Mouse (Mus musculus) liver, adult 2 months (tissue): ENCODE data around the gene Vmn2r117. TPM values are rescaled to one million over a fixed set of nuclear protein-coding genes. Genes with fewer than 3 reads are reported as not detected.
A peak's percentile ranks its signal among the peaks of the same experiment; 100 is the strongest.
"Not testable (repeated sequence)": the region's sequence is repeated elsewhere in the genome, so short reads cannot be mapped to it uniquely, and the experiment has no call there.

Experiments
- DNase-seq: peaks from one replicate; pipeline ENCODE4 v3.0.0-alpha.2; 2011; ENCODE audit warnings: low read depth, low spot score; ENCODE audit errors: extremely low read depth
- H3K27ac ChIP-seq: fragments of 200-500 bp; replicated peaks from 2 replicates; pipeline ENCODE4 v1.5.1; 2012; ENCODE audit warnings: low read depth, mild to moderate bottlenecking, control low read depth, inconsistent platforms, low read length; ENCODE audit not compliant: insufficient read depth
- H3K27me3 ChIP-seq: fragments of 200-500 bp; 2 replicates; pipeline ENCODE4 v1.6.1; 2012; ENCODE audit warnings: mild to moderate bottlenecking, moderate library complexity, low read length, inconsistent platforms; ENCODE audit not compliant: control insufficient read depth, insufficient read depth
- H3K36me3 ChIP-seq: fragments of 200-500 bp; 2 replicates; pipeline ENCODE4 v1.6.1; 2012; ENCODE audit warnings: low read length, inconsistent platforms; ENCODE audit not compliant: control insufficient read depth, insufficient read depth
- H3K4me1 ChIP-seq: fragments of 200-500 bp; 2 replicates; pipeline ENCODE4 v1.6.1; 2011; ENCODE audit warnings: low read length; ENCODE audit not compliant: control insufficient read depth, insufficient read depth
- H3K4me3 ChIP-seq: fragments of 200-500 bp; 2 replicates; pipeline ENCODE4 v1.5.1; 2011; ENCODE audit warnings: low read depth, mild to moderate bottlenecking, control low read depth, low read length, moderate library complexity; ENCODE audit not compliant: insufficient read depth
- H3K79me2 ChIP-seq: fragments of 200-500 bp; 2 replicates; pipeline ENCODE4 v1.6.1; 2012; ENCODE audit warnings: inconsistent platforms, mild to moderate bottlenecking, low read length, moderate library complexity; ENCODE audit not compliant: control insufficient read depth, insufficient read depth
- H3K9ac ChIP-seq: fragments of 200-500 bp; 2 replicates; pipeline ENCODE4 v1.6.1; 2012; ENCODE audit warnings: low read depth, mild to moderate bottlenecking, control low read depth, inconsistent platforms, low read length
- CTCF ChIP-seq: fragments of 200-500 bp; IDR thresholded peaks from 2 replicates; pipeline ENCODE4 v1.5.1; 2011; ENCODE audit warnings: low read depth, low read length, control low read depth
- POLR2A ChIP-seq: fragments of 200-500 bp; IDR thresholded peaks from 2 replicates; pipeline ENCODE4 v1.6.1; 2011; ENCODE audit warnings: low read length, control low read depth; ENCODE audit not compliant: insufficient read depth; ENCODE audit errors: extremely low read depth
- WGBS: fragments of 180-500 bp; shearing (Covaris S2); methylation state at CpG from one replicate; pipeline ENCODE4 v1.1.7; 2018; 5-methylcytosine and 5-hydroxymethylcytosine counted together
- polyA plus RNA-seq: library from polyadenylated mRNA; depleted of rRNA; stranded (reverse); fragments of >200 nt; gene quantifications from 2 replicates; pipeline ENCODE4 v1.2.3, GENCODE M21; 2012; rRNA removed
- total RNA-seq: library from RNA; depleted of rRNA; stranded (reverse); fragments of >200 nt; gene quantifications from 2 replicates; pipeline ENCODE4 v1.2.3, GENCODE M21; 2014; rRNA removed

Gene Vmn2r117
- not detected in 2 replicates for total RNA-seq
- polyA plus RNA-seq = not detected in 2 replicates

- H3K4me1 ChIP-seq, H3K79me2 ChIP-seq, H3K9ac ChIP-seq, H3K36me3 ChIP-seq, H3K27ac ChIP-seq, DNase-seq, H3K27me3 ChIP-seq, H3K4me3 ChIP-seq: not testable (repeated sequence)
- WGBS = 53% methylated on average over 1 of the region's 1 CpGs
Observed at GRCm38 (mm10) chr17:23479599-23479998, at the start of gene Vmn2r117. Gene Vmn2r117 (minus strand): TSS chr17:23479699.

GRCm38 (mm10) chr17:23522941-23523732 is 43.6 kb upstream of the Vmn2r117 start:
- not testable (repeated sequence) for H3K4me3 ChIP-seq, H3K36me3 ChIP-seq, H3K79me2 ChIP-seq, H3K9ac ChIP-seq, H3K4me1 ChIP-seq, H3K27me3 ChIP-seq, H3K27ac ChIP-seq
- DNase-seq = peak; percentile 91
- 45% methylated on average over 30 of the region's 30 CpGs for WGBS

GRCm38 (mm10) chr17:23518701-23519423 is 39.4 kb upstream of the Vmn2r117 start:
- 73% methylated on average over 2 of the region's 2 CpGs for WGBS
- H3K27me3 ChIP-seq = 0 out of 2 replicates have a peak, but pooled peaks cover 3% of the 10 kb centered on the region
- DNase-seq = no peak
- H3K36me3 ChIP-seq = no peaks in the 10 kb centered on the region
- H3K9ac ChIP-seq = no peak overlapping the region
- no peak overlapping the region for H3K4me3 ChIP-seq
- H3K4me1 ChIP-seq = no peaks in the 10 kb centered on the region
- H3K79me2 ChIP-seq = no peaks in the 10 kb centered on the region
- TF ChIP-seq POLR2A (no peak), CTCF (no peak)
- H3K27ac ChIP-seq = no peak overlapping the region

GRCm38 (mm10) chr17:23433150-23433679 is 46.3 kb downstream of the Vmn2r117 start:
- Histone ChIP-seq H3K4me1 (no peaks in the 10 kb centered on the region), H3K9ac (no peak overlapping the region), H3K27me3 (no peaks in the 10 kb centered on the region; the same call in 1 of the 2 replicates), H3K36me3 (no peaks in the 10 kb centered on the region), H3K27ac (no peak overlapping the region), H3K4me3 (no peak overlapping the region), H3K79me2 (no peaks in the 10 kb centered on the region)
- 78% methylated on average over 6 of the region's 6 CpGs for WGBS
- peak; percentile 2 for DNase-seq
- TF ChIP-seq POLR2A (no peak), CTCF (no peak)

Other genes with a start within 250 kb of the Vmn2r117 start
- gene Vmn2r114, start 167.2 kb downstream of the Vmn2r117 start, total RNA-seq = not detected in 2 replicates
- not detected in 2 replicates for gene Vmn2r114, start 167.2 kb downstream of the Vmn2r117 start, polyA plus RNA-seq
- not detected in 2 replicates for gene Vmn2r115, start 136.0 kb downstream of the Vmn2r117 start, total RNA-seq
- not detected in 2 replicates for gene Vmn2r115, start 136.0 kb downstream of the Vmn2r117 start, polyA plus RNA-seq
- not detected in 2 replicates for gene Vmn2r116, start 95.1 kb downstream of the Vmn2r117 start, total RNA-seq
- gene Vmn2r116, start 95.1 kb downstream of the Vmn2r117 start, polyA plus RNA-seq = not detected in 2 replicates
- 4.5 and 4.8 TPM in 2 replicates for gene Zfp213, start 84.5 kb upstream of the Vmn2r117 start, total RNA-seq
- gene Zfp213, start 84.5 kb upstream of the Vmn2r117 start, polyA plus RNA-seq = 7.6 and 10.7 TPM in 2 replicates
- 1.3 and 2.0 TPM in 2 replicates for gene Zfp13, start 119.8 kb upstream of the Vmn2r117 start, total RNA-seq
- 2.2 and 3.2 TPM in 2 replicates for gene Zfp13, start 119.8 kb upstream of the Vmn2r117 start, polyA plus RNA-seq
- gene Zscan10, start 121.2 kb upstream of the Vmn2r117 start, total RNA-seq = not detected in 2 replicates
- not detected in 2 replicates for gene Zscan10, start 121.2 kb upstream of the Vmn2r117 start, polyA plus RNA-seq
- gene Mmp25, start 165.6 kb upstream of the Vmn2r117 start, total RNA-seq = under 0.01 TPM in 1 of 2 replicates, not detected in the other
- gene Mmp25, start 165.6 kb upstream of the Vmn2r117 start, polyA plus RNA-seq = 0.06 and 0.10 TPM in 2 replicates
- 0.09 TPM in 1 of 2 replicates, not detected in the other for gene Bicdl2, start 180.8 kb upstream of the Vmn2r117 start, total RNA-seq
- 0.05 TPM in 1 of 2 replicates, not detected in the other for gene Bicdl2, start 180.8 kb upstream of the Vmn2r117 start, polyA plus RNA-seq
- gene Hcfc1r1, start 193.9 kb upstream of the Vmn2r117 start, total RNA-seq = 9.3 and 11.5 TPM in 2 replicates
- 142 and 189 TPM in 2 replicates for gene Hcfc1r1, start 193.9 kb upstream of the Vmn2r117 start, polyA plus RNA-seq
- 6.0 and 6.8 TPM in 2 replicates for gene Thoc6, start 194.2 kb upstream of the Vmn2r117 start, total RNA-seq
- 10.2 and 10.3 TPM in 2 replicates for gene Thoc6, start 194.2 kb upstream of the Vmn2r117 start, polyA plus RNA-seq
- 4.0 TPM in 2 replicates for gene Tnfrsf12a, start 197.8 kb upstream of the Vmn2r117 start, total RNA-seq
- gene Tnfrsf12a, start 197.8 kb upstream of the Vmn2r117 start, polyA plus RNA-seq = 6.0 and 7.1 TPM in 2 replicates
- gene Cldn6, start 199.6 kb upstream of the Vmn2r117 start, total RNA-seq = not detected in 2 replicates
- gene Cldn6, start 199.6 kb upstream of the Vmn2r117 start, polyA plus RNA-seq = 0.46 and 0.54 TPM in 2 replicates
- not detected in 2 replicates for gene Cldn9, start 204.3 kb upstream of the Vmn2r117 start, total RNA-seq
- not detected in 2 replicates for gene Cldn9, start 204.3 kb upstream of the Vmn2r117 start, polyA plus RNA-seq
- gene 1520401A03Rik, start 243.1 kb upstream of the Vmn2r117 start, total RNA-seq = under 0.01 TPM in 1 of 2 replicates, not detected in the other
- gene 1520401A03Rik, start 243.1 kb upstream of the Vmn2r117 start, polyA plus RNA-seq = not detected in 2 replicates
- 0.18 and 1.0 TPM in 2 replicates for gene Pkmyt1, start 246.6 kb upstream of the Vmn2r117 start, total RNA-seq
- gene Pkmyt1, start 246.6 kb upstream of the Vmn2r117 start, polyA plus RNA-seq = 1.6 and 2.6 TPM in 2 replicates